Mouse (Mus musculus) left cerebral cortex, postnatal 25 days (tissue): ENCODE results near the gene Cd164l2. TPM values are rescaled to one million over a fixed set of nuclear protein-coding genes. Genes with fewer than 3 reads are reported as not detected.

Experiments
- DNase-seq, 2 experiments: peaks; one replicate each; pipeline ENCODE4 v3.0.0; 2022; ENCODE audit warnings: low spot score in 2 of 2, mixed read lengths in 1 of 2
- intact Hi-C: fragments of 180-260 bp; cut with DNase I; formaldehyde crosslinking; loops from one replicate; pipeline ENCODE4 v1.15.1; 2025
- total RNA-seq, 2 experiments: library from RNA; stranded (reverse); gene quantifications; 2 replicates each; pipeline ENCODE4 v1.2.3; 2021

Cd164l2 gene
- total RNA-seq, 2 experiments from 2014 or later: 5.3 to 6.9 TPM

DNA sequence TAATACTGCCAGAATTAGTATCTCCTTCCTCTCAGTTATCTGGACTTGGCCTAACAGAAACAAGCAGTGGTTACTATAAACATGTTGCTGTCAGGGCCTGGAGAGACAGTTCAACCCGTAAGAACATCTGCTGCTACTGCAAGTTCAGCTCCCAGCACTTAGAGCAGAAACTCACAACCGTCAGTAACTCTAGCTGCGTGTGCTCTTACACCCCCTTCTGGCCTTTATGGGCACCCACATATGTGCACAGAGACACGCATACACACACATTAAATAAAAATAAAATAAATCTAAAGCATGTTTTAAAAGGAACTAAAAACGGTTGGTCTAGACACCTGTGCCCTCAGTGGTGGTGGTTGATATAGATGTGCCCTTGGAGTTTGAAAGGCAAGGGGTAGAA, 25.1 kb upstream of the Cd164l2 start:
- intact Hi-C loops: no loop called here
- no peak for DNase-seq

GRCm38 (mm10) chr4:133189396-133189795, 22.5 kb upstream of the Cd164l2 start:
- intact Hi-C loops: no loop called here
- DNase-seq: no peak

DNA sequence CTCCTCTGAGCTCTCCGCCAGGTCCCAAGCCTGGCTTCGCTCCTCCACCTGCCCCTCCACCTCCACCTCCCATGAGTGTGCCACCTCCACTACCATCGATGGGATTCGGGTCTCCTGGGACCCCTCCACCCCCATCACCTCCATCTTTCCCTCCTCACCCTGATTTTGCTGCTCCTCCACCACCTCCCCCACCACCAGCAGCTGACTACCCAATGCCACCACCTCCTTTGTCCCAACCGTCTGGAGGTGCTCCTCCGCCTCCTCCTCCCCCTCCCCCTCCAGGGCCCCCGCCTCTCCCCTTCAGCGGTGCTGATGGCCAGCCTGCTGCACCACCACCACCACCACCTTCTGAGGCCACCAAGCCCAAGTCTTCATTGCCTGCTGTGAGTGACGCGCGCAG, 17.4 kb upstream of the Cd164l2 start:
- intact Hi-C loops: no loop called here
- no peak for DNase-seq

- DNase-seq: no peak
- intact Hi-C loops: no loop called here
Measured at GRCm38 (mm10) chr4:133195014-133195413, 16.9 kb upstream of the Cd164l2 start.

DNA sequence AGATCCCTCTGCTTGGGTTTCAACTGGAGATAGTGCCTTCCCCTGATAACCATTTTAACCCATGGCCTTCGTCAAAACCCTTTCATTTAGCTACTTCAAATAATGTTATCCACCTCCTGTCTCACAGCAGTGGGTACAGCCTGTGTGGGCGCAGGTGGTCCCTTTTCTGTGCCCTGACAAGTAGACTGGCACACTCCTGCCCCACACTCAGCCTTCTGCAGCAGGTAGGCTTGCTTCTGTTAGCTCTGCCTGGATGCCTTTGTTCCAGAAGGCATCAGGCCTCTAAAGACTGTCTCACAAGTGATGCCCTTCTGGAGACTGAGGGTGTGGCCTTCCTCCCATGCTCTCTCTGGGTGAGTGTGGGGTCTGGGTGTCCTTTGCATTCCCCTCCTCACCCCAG, 15.8 kb upstream of the Cd164l2 start:
- intact Hi-C loops: no loop called here
- no peak for DNase-seq

GRCm38 (mm10) chr4:133196852-133197251, 15.1 kb upstream of the Cd164l2 start:
- DNase-seq: no peak
- intact Hi-C loops: no loop called here

DNA sequence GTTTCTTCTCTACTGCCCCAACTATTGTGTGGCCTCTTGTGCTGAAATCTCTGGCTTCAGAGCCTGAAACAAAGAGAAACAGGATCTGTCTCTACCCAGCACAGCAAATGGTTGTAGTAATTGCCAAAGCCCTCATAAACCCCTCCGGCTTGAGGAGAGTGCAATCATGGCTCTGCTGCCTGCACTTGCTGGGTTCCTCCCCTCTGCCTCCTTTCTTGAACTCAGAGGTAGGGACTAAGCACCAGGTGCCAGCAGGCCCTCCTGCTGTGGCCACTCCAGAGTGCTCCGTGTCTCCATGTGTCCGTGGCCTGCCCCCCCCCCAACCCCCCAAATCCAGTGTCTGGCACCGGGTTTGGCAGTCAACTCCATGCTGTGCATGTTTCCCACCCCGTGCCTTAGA, 14.6 kb upstream of the Cd164l2 start:
- no peak for DNase-seq
- intact Hi-C loops: no loop called here

GRCm38 (mm10) chr4:133197801-133198286, 14.1 kb upstream of the Cd164l2 start:
- no peak for DNase-seq
- intact Hi-C loops: no loop called here

GRCm38 (mm10) chr4:133198337-133199180, 13.4 kb upstream of the Cd164l2 start:
- intact Hi-C loops: no loop called here
- no peak for DNase-seq

- intact Hi-C loops: loop anchor here (2.0 kb wide), 1 partner anchor 69 kb away; the partner anchor contains the start of gene Wasf2
- DNase-seq: no peak
Measured at GRCm38 (mm10) chr4:133199743-133200142, 12.2 kb upstream of the Cd164l2 start.

GRCm38 (mm10) chr4:133200343-133200742, 11.6 kb upstream of the Cd164l2 start:
- DNase-seq: peak in 1 of 2 experiments; percentile 75
- intact Hi-C loops: loop anchor here (2.0 kb wide), 1 partner anchor 70 kb away; the partner anchor contains the start of gene Wasf2

DNA sequence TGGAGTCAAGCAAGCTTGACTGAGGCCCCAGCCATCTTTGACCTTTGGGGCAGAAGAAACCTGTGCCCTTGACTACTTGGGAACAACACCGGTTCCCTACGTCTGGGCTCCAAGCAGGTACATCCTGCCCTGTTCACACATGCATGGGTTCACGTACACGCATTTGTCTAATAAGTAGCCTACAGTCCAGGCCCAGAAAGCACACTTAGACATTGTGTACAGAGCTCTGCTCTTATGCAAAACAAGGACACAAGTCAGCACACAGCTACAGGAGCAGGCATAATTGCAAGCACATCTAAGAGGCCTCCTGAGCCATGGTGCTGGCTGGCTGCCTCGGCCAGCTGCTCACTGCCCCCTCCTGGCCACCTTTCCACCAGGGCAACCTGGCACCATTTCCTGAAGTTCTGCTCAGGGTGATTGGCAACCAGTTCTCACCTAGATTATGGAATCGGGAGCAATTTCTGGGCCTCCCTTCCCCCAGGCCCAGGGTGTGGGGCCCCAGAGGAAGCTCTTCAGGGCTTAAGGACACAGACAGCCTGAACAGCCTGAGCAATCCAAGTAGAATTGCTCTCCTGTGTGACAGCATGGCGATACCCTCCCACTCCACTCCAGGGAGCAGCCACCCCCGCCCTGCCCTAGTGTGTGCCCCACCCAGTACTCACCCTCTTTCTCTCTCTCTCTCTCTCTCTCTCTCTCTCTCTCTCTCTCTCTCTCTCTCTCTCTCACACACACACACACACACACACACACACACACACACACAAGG, 10.7 kb upstream of the Cd164l2 start:
- DNase-seq: peak; percentile 39 to 56
- intact Hi-C loops: loop anchor here (2.0 kb wide), 1 partner anchor 70 kb away; the partner anchor contains the start of gene Wasf2

GRCm38 (mm10) chr4:133202254-133202653, 9.7 kb upstream of the Cd164l2 start:
- DNase-seq: no peak
- intact Hi-C loops: no loop called here

- intact Hi-C loops: no loop called here
- DNase-seq: no peak
Measured at GRCm38 (mm10) chr4:133203591-133203990, 8.3 kb upstream of the Cd164l2 start.

- intact Hi-C loops: no loop called here
- no peak for DNase-seq
Measured at GRCm38 (mm10) chr4:133204379-133204778, 7.6 kb upstream of the Cd164l2 start.

DNA sequence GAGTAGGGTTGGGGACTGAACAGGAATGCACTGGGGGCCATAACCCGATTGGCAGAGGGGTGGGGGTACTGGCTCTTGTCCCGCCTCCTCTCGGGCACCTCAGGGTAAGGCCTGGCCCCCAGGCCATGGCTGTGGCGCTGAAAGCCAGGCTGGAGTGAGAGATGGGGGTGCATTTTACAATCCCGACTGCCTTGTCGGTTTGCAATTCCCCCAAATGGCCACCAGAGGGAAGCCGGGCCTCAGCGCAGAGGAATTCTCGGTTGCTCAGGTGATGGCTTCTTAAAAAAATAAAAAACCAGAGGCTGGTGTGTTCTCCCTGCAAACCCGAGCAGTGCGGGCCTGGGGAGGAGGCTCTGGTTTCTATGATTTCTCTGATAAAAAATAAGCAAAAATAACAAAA, 2.6 kb upstream of the Cd164l2 start:
- DNase-seq: peak; percentile 53 to 73
- intact Hi-C loops: loop anchor here (1.0 kb wide), 1 partner anchor 88 kb away; no protein-coding TSS in a partner anchor

DNA sequence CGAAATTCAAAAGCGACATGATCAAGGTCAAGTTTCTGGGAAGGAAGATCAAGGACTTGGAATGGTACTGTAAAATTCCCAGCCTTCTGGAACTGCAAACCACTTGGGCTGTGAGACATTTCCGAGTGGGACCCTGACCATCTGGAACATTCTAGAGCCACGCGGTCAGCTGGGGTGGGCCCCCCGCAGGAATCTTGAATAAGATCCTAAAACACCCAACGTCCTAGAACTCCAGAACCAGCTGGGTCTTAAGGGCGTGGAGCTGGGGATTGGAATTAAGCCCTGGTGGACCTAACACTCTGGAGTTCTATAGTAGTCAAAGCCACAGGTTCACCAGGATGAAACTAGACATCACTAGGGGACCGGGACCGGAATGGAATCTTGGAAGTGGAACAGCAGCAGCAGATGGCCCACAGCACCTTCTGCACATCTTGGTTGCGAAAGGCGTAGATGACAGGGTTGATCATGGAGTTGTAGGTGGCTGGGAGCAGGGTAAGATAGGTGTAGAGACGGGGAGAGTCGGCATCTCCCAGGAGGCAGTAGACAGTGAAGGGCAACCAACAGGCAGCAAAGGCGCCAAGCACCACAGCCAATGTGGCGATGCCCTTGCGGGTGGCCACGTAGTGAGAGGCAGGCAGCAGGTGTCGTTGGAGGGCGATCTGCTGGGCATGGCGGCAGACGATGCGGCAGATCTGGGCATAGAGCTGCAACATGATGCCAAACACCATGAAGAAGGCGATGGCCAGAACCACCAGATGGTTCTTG, 1.7 kb upstream of the Cd164l2 start:
- DNase-seq: no peak
- intact Hi-C loops: loop anchor here (5.0 kb wide), 1 partner anchor 268 kb away; no protein-coding TSS in a partner anchor

DNA sequence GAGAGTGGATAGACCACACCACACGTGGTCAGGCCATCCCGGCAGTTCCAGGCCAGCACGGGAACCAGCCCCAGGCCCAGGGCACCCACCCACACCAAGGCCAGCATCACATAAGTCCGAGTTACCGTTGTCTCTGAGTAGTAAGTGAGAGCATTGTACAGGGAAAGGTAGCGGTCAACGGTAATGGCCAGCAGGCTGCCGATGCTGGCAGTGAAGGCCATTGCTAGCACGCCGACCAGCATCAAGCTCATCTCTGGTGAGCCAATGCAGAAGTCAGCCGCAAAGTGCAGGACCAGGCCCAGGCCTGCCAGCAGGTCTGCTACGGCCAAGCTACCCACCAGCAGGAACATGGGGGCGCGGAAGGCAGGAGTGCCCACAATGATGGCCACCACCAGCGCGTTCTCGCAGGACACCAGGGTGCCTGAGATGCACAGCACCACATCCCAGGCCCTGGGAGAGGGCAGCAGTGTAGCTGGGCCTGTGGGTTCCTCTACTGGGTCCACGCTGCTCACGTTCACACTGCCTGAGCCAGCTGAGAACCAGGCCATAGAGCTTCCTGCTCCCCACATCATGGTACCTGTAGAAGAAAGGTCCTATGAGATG, 1.0 kb upstream of the Cd164l2 start:
- DNase-seq: no peak
- intact Hi-C loops: loop anchor here (5.0 kb wide), 1 partner anchor 269 kb away; no protein-coding TSS in a partner anchor
